ENCODE assay signal across 11 mouse cellular contexts in genomic region chr2:103700514-103700913, GRCm38 (mm10).
A peak's percentile ranks its signal among the peaks of the same experiment; 100 is the strongest.
DNase-seq lines count a peak whose midpoint lies in the region; TF ChIP-seq lines count a peak whose summit lies in the region.
"Had no signal": no experiment of that assay in that cellular context is flagged by ENCODE, and none has a peak within 500 bp of the region (broad histone marks: within the 10 kb centered on the region; RNA-seq: fewer than 3 reads in every experiment).

No protein-coding gene starts in this region.

- H3K4me1 ChIP-seq in thymus, adult 2 months (replicated peaks; ENCODE audit: control insufficient read depth, insufficient read depth, low read length): peaks cover 20% of the 10 kb centered on the region
- H3K4me1 ChIP-seq in midbrain, embryonic 10.5 days: no peaks in the 10 kb centered on the region

- intact Hi-C loops in heart, postnatal 10 days (cut with DNase I): loop anchor here (5.0 kb wide), 1 partner anchor 133 kb away; the partner anchor contains the start of gene Abtb2

- 94% methylated on average over 12 of the region's 12 CpGs for WGBS in thymus, adult 2 months
- 85% methylated on average over 12 of the region's 12 CpGs for WGBS in midbrain, embryonic 10.5 days

- H3K27ac ChIP-seq in thymus, adult 2 months (ENCODE audit: control insufficient read depth, insufficient read depth, low read length): no peak overlapping the region
- H3K27ac ChIP-seq in midbrain, embryonic 10.5 days (replicated peaks): no peak overlapping the region

- no peak for TF ChIP-seq POLR2A in thymus, adult 2 months (IDR thresholded peaks at IDR 0.05; ENCODE audit: control insufficient read depth, extremely low read depth, insufficient read depth, low read length, poor library complexity)

- H3K36me3 ChIP-seq in thymus, adult 2 months (ENCODE audit: control insufficient read depth, insufficient read depth, low read length): peaks cover 28% of the 10 kb centered on the region
- H3K36me3 ChIP-seq in midbrain, embryonic 10.5 days: peaks cover 43% of the 10 kb centered on the region

- DNase-seq in heart, postnatal 4 days: peak; percentile 23
- DNase-seq in heart, postnatal 10 days: no peak
- DNase-seq in thymus, adult 2 months: peak; percentile 51
- DNase-seq in thymus, adult 18-20 months: no peak
- peak; percentile 25 for DNase-seq in midbrain, embryonic 10.5 days (ENCODE audit: low spot score)
- no peak for DNase-seq in adrenal gland, postnatal 4 days (ENCODE audit: low spot score in 2 of 2)
- DNase-seq in cerebellum, postnatal 36 days: no peak
- DNase-seq: adrenal gland, postnatal 36 days; cerebellum, postnatal 25 days; kidney, adult 18-20 months had no signal

- H3K27me3 ChIP-seq in thymus, adult 2 months (ENCODE audit: control insufficient read depth, insufficient read depth, low read length): no peaks in the 10 kb centered on the region
- no peaks in the 10 kb centered on the region for H3K27me3 ChIP-seq in midbrain, embryonic 10.5 days (ENCODE audit: low read depth, poor library complexity, severe bottlenecking)

- no peak overlapping the region for H3K4me3 ChIP-seq in thymus, adult 2 months (ENCODE audit: control insufficient read depth, insufficient read depth, low read length)
- no peak overlapping the region for H3K4me3 ChIP-seq in midbrain, embryonic 10.5 days
- H3K4me3 ChIP-seq: megakaryocyte, embryonic 14.5 days had no signal

- 0 out of 2 replicates have a peak, but pooled peaks have one; percentile 52 for TF ChIP-seq CTCF in thymus, adult 2 months (IDR thresholded peaks at IDR 0.05; ENCODE audit: borderline replicate concordance, control insufficient read depth, extremely low read depth, insufficient read depth, low read length, poor library complexity)

- no peaks in the 10 kb centered on the region for H3K9me3 ChIP-seq in midbrain, embryonic 10.5 days (replicated peaks)
- H3K9me3 ChIP-seq: megakaryocyte, embryonic 14.5 days had no signal

Comparison
In these comparisons a context has a peak if more than half of its experiments do, and no peak if none do; other contexts are left out.
1. DNase-seq: peak in heart, postnatal 4 days (single experiment), thymus, adult 2 months (single experiment) and midbrain, embryonic 10.5 days (single experiment); none in heart, postnatal 10 days (0 of 2), thymus, adult 18-20 months (0 of 2), adrenal gland, postnatal 4 days (0 of 2) and cerebellum, postnatal 36 days (0 of 2).